Mouse (Mus musculus): ENCODE results near the gene Padi6.

- TF ChIP-seq FLI1 (IDR thresholded peaks at IDR 0.05; ENCODE audit: low read length) = no peak
- TF ChIP-seq GATA1 (IDR thresholded peaks at IDR 0.05; ENCODE audit: borderline replicate concordance, low read length) = no peak
Observed at GRCm38 (mm10) chr4:140787414-140787813, 45.0 kb upstream of the Padi6 start.
